Mouse (Mus musculus) lung, embryonic 15.5 days (tissue): ENCODE data around the gene Ift172. TPM values are rescaled to one million over a fixed set of nuclear protein-coding genes. Genes with fewer than 3 reads are reported as not detected.
A peak's percentile ranks its signal among the peaks of the same experiment; 100 is the strongest.

Source experiments
- ATAC-seq: fragments of 200-750 bp; cut with Nextera tagmentation; 2 replicates; pipeline ENCODE4 v1.8.0; 2017; ENCODE audit warnings: moderate number of reproducible peaks, borderline replicate concordance; ENCODE audit not compliant: low FRiP score, low TSS enrichment; ENCODE audit errors: extremely low read depth
- H3K27ac ChIP-seq: fragments of 300-500 bp; sonication (generic); 2 replicates; pipeline ENCODE4 v1.5.1; 2015; ENCODE audit warnings: moderate library complexity, mild to moderate bottlenecking, inconsistent platforms
- H3K27me3 ChIP-seq: fragments of 300-500 bp; sonication (generic); 2 replicates; pipeline ENCODE4 v1.6.1; 2015; ENCODE audit warnings: inconsistent platforms
- H3K36me3 ChIP-seq: fragments of 300-500 bp; sonication (generic); 2 replicates; pipeline ENCODE4 v1.6.1; 2015; ENCODE audit warnings: inconsistent platforms
- H3K4me1 ChIP-seq: fragments of 300-500 bp; sonication (generic); 2 replicates; pipeline ENCODE4 v1.6.1; 2015; ENCODE audit warnings: inconsistent platforms
- H3K4me2 ChIP-seq: fragments of 300-500 bp; sonication (generic); 2 replicates; pipeline ENCODE4 v1.6.1; 2015; ENCODE audit warnings: inconsistent platforms, mild to moderate bottlenecking, moderate library complexity
- H3K4me3 ChIP-seq: fragments of 300-500 bp; sonication (generic); 2 replicates; pipeline ENCODE4 v1.5.1; 2015; ENCODE audit warnings: mild to moderate bottlenecking, inconsistent platforms
- H3K9ac ChIP-seq: fragments of 300-500 bp; sonication (generic); 2 replicates; pipeline ENCODE4 v1.6.1; 2015; ENCODE audit warnings: inconsistent platforms
- H3K9me3 ChIP-seq: fragments of 300-500 bp; sonication (generic); 2 replicates; pipeline ENCODE4 v1.6.1; 2016; ENCODE audit warnings: inconsistent platforms
- WGBS: fragments of 180-500 bp; shearing (Covaris S2); methylation state at CpG from one replicate; pipeline ENCODE4 v1.1.7; 2015; 5-methylcytosine and 5-hydroxymethylcytosine counted together
- polyA plus RNA-seq: library from polyadenylated mRNA; unstranded; fragments of >200 nt; fragmentation: Nextera tagmentation; extraction: Ambion mirVana; gene quantifications from 2 replicates; pipeline ENCODE4 v1.2.1, GENCODE M21; 2015

The Ift172 gene
- polyA plus RNA-seq, result 33.8 and 37.2 TPM in 2 replicates

- Histone ChIP-seq H3K27me3 (no peaks in the 10 kb centered on the region), H3K27ac (peak within 1 kb of the TSS; percentile 83), H3K4me2 (peak within 1 kb of the TSS; percentile 78), H3K9me3 (no peaks in the 10 kb centered on the region), H3K36me3 (peaks cover 10% of the 10 kb centered on the region; the same call in 1 of the 2 replicates), H3K4me1 (peaks cover 28% of the 10 kb centered on the region), H3K9ac (peak within 1 kb of the TSS; percentile 56), H3K4me3 (peak within 1 kb of the TSS; percentile 64)
- 2% methylated on average over 45 of the region's 45 CpGs for WGBS
- ATAC-seq, result peak; percentile 93
Measured at GRCm38 (mm10) chr5:31290521-31291360, at the start of gene Ift172. Gene Ift172 (minus strand): TSS chr5:31291116.

- H3K9ac ChIP-seq, result no peak overlapping the region
- H3K36me3 ChIP-seq, result no peaks in the 10 kb centered on the region
- no peak for ATAC-seq
- no peak overlapping the region for H3K27ac ChIP-seq
- no peak overlapping the region for H3K4me2 ChIP-seq
- H3K9me3 ChIP-seq, result no peaks in the 10 kb centered on the region
- no peaks in the 10 kb centered on the region for H3K27me3 ChIP-seq
- WGBS, result 30% methylated on average over 7 of the region's 7 CpGs
- H3K4me3 ChIP-seq, result no peak overlapping the region
- no peaks in the 10 kb centered on the region for H3K4me1 ChIP-seq
Measured at GRCm38 (mm10) chr5:31328255-31328654, 37.3 kb upstream of the Ift172 start.

GRCm38 (mm10) chr5:31326850-31327249, 35.9 kb upstream of the Ift172 start:
- WGBS, result 12% methylated on average over 5 of the region's 5 CpGs
- Histone ChIP-seq H3K4me1 (no peaks in the 10 kb centered on the region), H3K36me3 (no peaks in the 10 kb centered on the region), H3K9me3 (no peaks in the 10 kb centered on the region), H3K4me2 (no peak overlapping the region), H3K4me3 (no peak overlapping the region), H3K9ac (no peak overlapping the region), H3K27me3 (no peaks in the 10 kb centered on the region), H3K27ac (no peak overlapping the region)
- ATAC-seq, result no peak

- no peak for ATAC-seq
- Histone ChIP-seq H3K4me1 (no peaks in the 10 kb centered on the region), H3K36me3 (no peaks in the 10 kb centered on the region), H3K9me3 (no peaks in the 10 kb centered on the region), H3K9ac (no peak overlapping the region), H3K4me2 (no peak overlapping the region), H3K27ac (no peak overlapping the region), H3K27me3 (no peaks in the 10 kb centered on the region), H3K4me3 (no peak overlapping the region)
- WGBS, result 55% methylated on average over 3 of the region's 3 CpGs
Measured at GRCm38 (mm10) chr5:31324085-31324484, 33.2 kb upstream of the Ift172 start.

GRCm38 (mm10) chr5:31322776-31323175, 31.9 kb upstream of the Ift172 start:
- no peak for ATAC-seq
- 72% methylated on average over 3 of the region's 3 CpGs for WGBS
- H3K9ac ChIP-seq, result no peak overlapping the region

GRCm38 (mm10) chr5:31312806-31313205, 21.9 kb upstream of the Ift172 start:
- Histone ChIP-seq H3K4me1 (no peaks in the 10 kb centered on the region), H3K9ac (no peak overlapping the region), H3K27ac (no peak overlapping the region), H3K9me3 (no peaks in the 10 kb centered on the region), H3K36me3 (no peaks in the 10 kb centered on the region), H3K4me3 (no peak overlapping the region), H3K27me3 (no peaks in the 10 kb centered on the region), H3K4me2 (no peak overlapping the region)
- no peak for ATAC-seq
- 73% methylated on average over 8 of the region's 8 CpGs for WGBS

More at GRCm38 (mm10) chr5:31322776-31323175, 31.9 kb upstream of the Ift172 start:
- no peak overlapping the region for H3K27ac ChIP-seq
- no peaks in the 10 kb centered on the region for H3K9me3 ChIP-seq
- H3K4me1 ChIP-seq, result no peaks in the 10 kb centered on the region
- no peak overlapping the region for H3K4me2 ChIP-seq
- H3K27me3 ChIP-seq, result no peaks in the 10 kb centered on the region
- no peak overlapping the region for H3K4me3 ChIP-seq
- H3K36me3 ChIP-seq, result no peaks in the 10 kb centered on the region

- WGBS, result 87% methylated on average over 6 of the region's 6 CpGs
- no peaks in the 10 kb centered on the region for H3K27me3 ChIP-seq
Measured at GRCm38 (mm10) chr5:31303093-31303492, 12.2 kb upstream of the Ift172 start.

GRCm38 (mm10) chr5:31301866-31302265, 10.9 kb upstream of the Ift172 start:
- 71% methylated on average over 8 of the region's 8 CpGs for WGBS

More at GRCm38 (mm10) chr5:31303093-31303492, 12.2 kb upstream of the Ift172 start:
- no peak overlapping the region for H3K4me3 ChIP-seq
- no peaks in the 10 kb centered on the region for H3K4me1 ChIP-seq
- no peaks in the 10 kb centered on the region for H3K36me3 ChIP-seq
- H3K4me2 ChIP-seq, result no peak overlapping the region
- ATAC-seq, result no peak
- H3K9me3 ChIP-seq, result no peaks in the 10 kb centered on the region
- no peak overlapping the region for H3K9ac ChIP-seq
- H3K27ac ChIP-seq, result no peak overlapping the region

GRCm38 (mm10) chr5:31298486-31298885, 7.6 kb upstream of the Ift172 start:
- no peak for ATAC-seq
- H3K4me3 ChIP-seq, result no peak overlapping the region
- H3K27me3 ChIP-seq, result no peaks in the 10 kb centered on the region
- H3K4me2 ChIP-seq, result no peak overlapping the region
- H3K9me3 ChIP-seq, result no peaks in the 10 kb centered on the region
- H3K9ac ChIP-seq, result no peak overlapping the region
- H3K4me1 ChIP-seq, result peaks cover 14% of the 10 kb centered on the region
- no peaks in the 10 kb centered on the region for H3K36me3 ChIP-seq
- WGBS, result 29% methylated on average over 2 of the region's 2 CpGs
- H3K27ac ChIP-seq, result no peak overlapping the region

More at GRCm38 (mm10) chr5:31301866-31302265, 10.9 kb upstream of the Ift172 start:
- Histone ChIP-seq H3K27ac (no peak overlapping the region), H3K4me1 (no peaks in the 10 kb centered on the region), H3K9me3 (no peaks in the 10 kb centered on the region), H3K36me3 (no peaks in the 10 kb centered on the region), H3K27me3 (no peaks in the 10 kb centered on the region), H3K4me2 (no peak overlapping the region), H3K9ac (no peak overlapping the region), H3K4me3 (no peak overlapping the region)
- no peak for ATAC-seq

- Histone ChIP-seq H3K27me3 (no peaks in the 10 kb centered on the region), H3K4me3 (no peak overlapping the region), H3K9me3 (no peaks in the 10 kb centered on the region), H3K4me2 (no peak overlapping the region), H3K27ac (no peak overlapping the region), H3K4me1 (peaks cover 14% of the 10 kb centered on the region), H3K9ac (no peak overlapping the region), H3K36me3 (no peaks in the 10 kb centered on the region)
- no peak for ATAC-seq
- 64% methylated on average over 3 of the region's 3 CpGs for WGBS
Measured at GRCm38 (mm10) chr5:31297981-31298380, 7.1 kb upstream of the Ift172 start.

GRCm38 (mm10) chr5:31297047-31297757, 6.3 kb upstream of the Ift172 start, which contains the start of gene Gckr:
Gene Gckr (plus strand): TSS chr5:31297443.
- no peak for ATAC-seq
- 44% methylated on average over 13 of the region's 13 CpGs for WGBS
- Histone ChIP-seq H3K27ac (no peak within 1 kb of the TSS), H3K27me3 (no peaks in the 10 kb centered on the region), H3K4me3 (no peak within 1 kb of the TSS), H3K4me1 (peaks cover 14% of the 10 kb centered on the region), H3K9ac (no peak within 1 kb of the TSS), H3K4me2 (peak within 1 kb of the TSS; percentile 86; the same call in 1 of the 2 replicates), H3K36me3 (no peaks in the 10 kb centered on the region), H3K9me3 (no peaks in the 10 kb centered on the region)
